Mouse (Mus musculus) bone marrow, adult 2 months (tissue): ENCODE measurements around the gene Tmtc2. TPM values are rescaled to one million over a fixed set of nuclear protein-coding genes. Genes with fewer than 3 reads are reported as not detected.

Experiments
- H3K27ac ChIP-seq: fragments of 200-500 bp; 2 replicates; pipeline ENCODE4 v1.5.1; 2012; ENCODE audit warnings: low read depth, mild to moderate bottlenecking, control low read depth, inconsistent platforms, low read length; ENCODE audit not compliant: control insufficient read depth, poor library complexity, insufficient read depth
- H3K4me1 ChIP-seq: fragments of 200-500 bp; 2 replicates; pipeline ENCODE4 v1.6.1; 2011; ENCODE audit warnings: low read length; ENCODE audit not compliant: control insufficient read depth, insufficient read depth
- H3K4me3 ChIP-seq: fragments of 200-500 bp; replicated peaks from 2 replicates; pipeline ENCODE3; 2011; ENCODE audit warnings: mild to moderate bottlenecking, low read depth, low read length, control low read depth; ENCODE audit not compliant: control insufficient read depth
- CTCF ChIP-seq: fragments of 200-500 bp; IDR thresholded peaks from 2 replicates; pipeline ENCODE4 v1.5.1; 2011; ENCODE audit warnings: low read length, control low read depth; ENCODE audit not compliant: control insufficient read depth, insufficient read depth
- POLR2A ChIP-seq: fragments of 200-500 bp; IDR thresholded peaks from 2 replicates; pipeline ENCODE4 v1.6.1; 2011; ENCODE audit warnings: low read depth, mild to moderate bottlenecking, control low read depth, low read length, borderline replicate concordance; ENCODE audit not compliant: control insufficient read depth
- WGBS: fragments of 180-500 bp; shearing (Covaris S2); methylation state at CpG from one replicate; pipeline ENCODE4 v1.1.7; 2018; 5-methylcytosine and 5-hydroxymethylcytosine counted together
- polyA plus RNA-seq: library from polyadenylated mRNA; stranded (reverse); fragments of >200 nt; gene quantifications from 2 replicates; pipeline ENCODE4 v1.2.4, GENCODE M21; 2011; ENCODE audit warnings: low replicate concordance; ENCODE audit not compliant: missing spikeins, insufficient read depth, insufficient read length

Gene Tmtc2
- polyA plus RNA-seq, 1 experiment: 1.3 TPM

DNA sequence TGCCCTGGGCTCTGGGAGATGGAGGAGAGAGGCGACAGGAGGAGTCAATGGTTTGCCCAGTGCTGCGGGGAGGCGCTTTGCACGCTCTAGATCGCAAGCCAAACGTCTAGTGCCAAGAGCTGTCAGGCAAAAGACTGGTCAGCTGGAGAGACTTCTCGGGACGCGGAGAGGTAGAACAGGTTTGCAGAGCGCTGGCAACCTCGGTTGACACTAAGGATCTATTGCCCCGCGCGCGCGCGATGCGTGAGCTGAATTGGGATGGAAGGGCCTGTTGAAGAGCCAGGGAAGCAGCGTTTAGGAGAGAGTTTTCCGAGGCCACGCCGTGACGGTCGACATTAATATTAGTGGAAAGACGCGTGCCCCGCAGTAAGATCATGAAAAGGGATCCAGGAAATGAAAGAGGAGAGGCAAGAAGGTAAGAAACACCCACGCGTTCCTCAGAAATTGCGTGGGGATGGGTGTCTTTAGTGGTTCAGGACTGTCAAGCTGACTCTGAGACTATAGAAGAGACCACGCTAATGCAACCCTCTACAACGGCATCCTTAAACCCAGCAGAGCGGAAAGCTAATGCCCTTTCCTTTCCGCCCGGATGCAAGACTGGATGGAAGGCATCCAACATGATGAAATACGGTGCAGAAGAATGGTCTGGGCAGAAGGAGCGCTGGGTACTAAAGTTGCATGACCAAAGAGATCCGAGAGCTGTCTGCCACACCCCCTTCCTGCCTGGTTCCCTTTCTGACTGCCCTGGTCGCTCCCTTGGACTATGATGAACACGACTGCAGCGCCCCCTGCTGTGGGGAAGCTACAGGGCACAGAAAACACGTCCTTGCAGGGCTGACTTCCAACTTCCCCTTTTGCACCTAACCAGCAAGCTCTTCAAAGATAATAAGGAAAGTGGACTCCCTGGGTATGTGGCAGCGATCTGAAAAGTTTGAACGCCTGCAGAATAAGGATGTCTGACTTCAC lies 727 bp upstream of the Tmtc2 start:
- WGBS: under 1% methylated on average over 44 of the region's 44 CpGs
- TF ChIP-seq CTCF: peak; percentile 89
- TF ChIP-seq POLR2A: no peak
- no peaks in the 10 kb centered on the region for H3K4me1 ChIP-seq
- no peak overlapping the region for H3K27ac ChIP-seq
- H3K4me3 ChIP-seq: peak overlapping the region; percentile 32

- Histone ChIP-seq H3K27ac (no peak overlapping the region), H3K4me3 (peak overlapping the region; percentile 63), H3K4me1 (no peaks in the 10 kb centered on the region)
- WGBS: 1% methylated on average over 36 of the region's 37 CpGs
- TF ChIP-seq CTCF (no peak), POLR2A (no peak)
Observed at GRCm38 (mm10) chr10:105573306-105573907, 844 bp downstream of the Tmtc2 start.

DNA sequence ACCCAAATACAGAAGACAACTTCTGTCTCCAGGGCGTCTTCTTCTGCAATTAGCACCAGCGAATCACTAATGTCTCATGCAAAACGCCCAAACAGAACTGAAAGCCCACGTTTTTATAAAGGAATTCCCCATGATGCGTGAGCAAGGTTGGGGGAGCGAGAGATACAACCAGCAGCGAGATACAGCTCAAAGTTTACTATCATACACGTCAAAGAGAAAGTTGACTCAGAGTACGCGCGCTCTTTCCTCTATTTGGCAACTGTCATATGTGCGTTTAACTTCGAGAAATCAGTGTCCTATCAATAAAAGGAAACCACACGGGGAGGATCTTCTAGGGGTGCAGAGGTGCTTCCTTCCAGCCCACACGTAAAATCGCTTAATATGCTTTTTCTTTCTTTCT lies 1.4 kb downstream of the Tmtc2 start:
- TF ChIP-seq POLR2A (no peak), CTCF (no peak)
- Histone ChIP-seq H3K4me3 (no peak overlapping the region), H3K27ac (no peak overlapping the region), H3K4me1 (no peaks in the 10 kb centered on the region)
- WGBS: 1% methylated on average over 16 of the region's 16 CpGs

DNA sequence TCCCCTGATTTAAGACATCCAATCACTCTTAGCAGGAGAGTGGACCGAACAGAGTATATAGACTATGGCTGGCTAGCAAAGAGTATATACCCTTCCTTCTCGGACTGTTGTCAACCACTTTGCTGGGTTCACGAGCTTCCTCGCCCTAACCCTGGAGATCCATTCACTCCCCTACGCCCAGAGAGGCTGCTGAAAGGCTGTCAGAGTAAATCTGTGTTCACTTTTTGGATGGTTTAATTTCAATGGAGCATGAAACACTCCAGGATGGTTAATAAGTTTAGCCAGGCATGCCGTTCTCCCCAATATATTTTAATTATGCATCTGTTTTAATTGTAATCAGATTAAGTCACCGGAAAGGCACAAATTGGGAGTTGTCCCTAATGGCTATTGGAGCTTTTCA lies 1.9 kb downstream of the Tmtc2 start:
- 79% methylated on average over 7 of the region's 7 CpGs for WGBS
- TF ChIP-seq CTCF: no peak
- TF ChIP-seq POLR2A: no peak
- Histone ChIP-seq H3K4me3 (no peak overlapping the region), H3K27ac (no peak overlapping the region), H3K4me1 (no peaks in the 10 kb centered on the region)

DNA sequence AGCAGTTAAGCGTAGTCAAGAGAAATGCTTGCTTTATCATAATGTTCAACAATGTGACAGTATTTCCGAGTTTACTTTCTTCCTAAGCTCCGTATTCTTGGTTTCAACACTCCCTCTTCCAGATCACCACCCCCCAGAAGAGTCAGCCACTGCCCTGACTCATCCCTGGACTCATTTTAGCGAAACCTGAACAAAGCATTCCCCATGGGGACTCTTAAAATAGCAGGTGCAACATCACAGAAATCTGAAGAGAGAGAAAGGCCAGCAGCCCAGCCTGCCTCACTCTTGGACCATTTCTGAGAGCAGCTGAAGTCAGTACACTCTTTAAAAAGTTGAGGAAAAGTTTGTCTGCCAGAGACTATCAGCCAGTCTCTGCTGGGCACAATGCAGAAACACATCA lies 2.4 kb downstream of the Tmtc2 start:
- H3K4me1 ChIP-seq: no peaks in the 10 kb centered on the region
- TF ChIP-seq CTCF (no peak), POLR2A (no peak)
- no peak overlapping the region for H3K27ac ChIP-seq
- no peak overlapping the region for H3K4me3 ChIP-seq
- 78% methylated on average over 4 of the region's 4 CpGs for WGBS

GRCm38 (mm10) chr10:105571019-105571418 lies 3.2 kb downstream of the Tmtc2 start:
- TF ChIP-seq POLR2A: no peak
- 82% methylated on average over 8 of the region's 8 CpGs for WGBS
- no peaks in the 10 kb centered on the region for H3K4me1 ChIP-seq
- H3K27ac ChIP-seq: no peak overlapping the region
- no peak overlapping the region for H3K4me3 ChIP-seq

DNA sequence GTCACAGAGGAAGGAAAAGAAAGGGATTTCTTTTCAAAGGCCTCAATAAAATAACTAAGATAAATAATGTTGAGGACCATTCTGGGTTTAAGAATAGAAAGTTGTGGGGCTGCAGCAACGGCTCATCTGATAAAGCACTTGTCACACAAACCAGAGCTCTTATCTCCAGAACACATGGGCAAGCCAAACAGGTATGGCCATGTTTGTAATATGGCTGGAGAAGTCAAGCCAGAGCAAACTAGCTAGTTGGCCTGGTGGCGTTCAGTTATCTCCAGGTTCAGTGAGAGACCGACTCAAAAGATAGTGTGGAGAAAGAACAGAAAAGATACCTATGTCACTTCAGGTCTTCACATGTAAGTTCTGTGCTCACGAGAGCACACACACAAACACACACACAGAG lies 4.7 kb downstream of the Tmtc2 start:
- Histone ChIP-seq H3K4me3 (no peak overlapping the region), H3K4me1 (no peaks in the 10 kb centered on the region), H3K27ac (no peak overlapping the region)
- 75% methylated on average over 4 of the region's 4 CpGs for WGBS
- no peak for TF ChIP-seq POLR2A
- no peak for TF ChIP-seq CTCF

GRCm38 (mm10) chr10:105567825-105568531 lies 6.3 kb downstream of the Tmtc2 start:
- Histone ChIP-seq H3K4me1 (no peaks in the 10 kb centered on the region), H3K27ac (no peak overlapping the region), H3K4me3 (no peak overlapping the region)
- TF ChIP-seq POLR2A (no peak), CTCF (no peak)
- 79% methylated on average over 8 of the region's 8 CpGs for WGBS
